Mouse (Mus musculus): Measurements from ENCODE around the gene Brd4. TPM values are rescaled to one million over a fixed set of nuclear protein-coding genes. Genes with fewer than 3 reads are reported as not detected.

Brd4 gene
- polyA plus RNA-seq, 1 experiment from 2014 or later, result 90.2 TPM

GRCm38 (mm10) chr17:32253261-32253660 is 31.3 kb downstream of the Brd4 start:
- H3K4me2 ChIP-seq (ENCODE audit: low read length), result no peak overlapping the region
- no peaks in the 10 kb centered on the region for H3K27me3 ChIP-seq (replicated peaks; ENCODE audit: control insufficient read depth, insufficient read depth, low read length)
- 97% methylated on average over 2 of the region's 2 CpGs for WGBS
- ATAC-seq (replicated peaks; ENCODE audit: low FRiP score, low TSS enrichment, low read depth) (no peak), DNase-seq (ENCODE audit: low spot score) (no peak)
- no peak overlapping the region for H3K9ac ChIP-seq (ENCODE audit: low read length)
- H3K9me3 ChIP-seq (ENCODE audit: control insufficient read depth, low read length), result no peaks in the 10 kb centered on the region
- H3K27ac ChIP-seq (ENCODE audit: low read depth), result no peak overlapping the region
- no peaks in the 10 kb centered on the region for H3K4me1 ChIP-seq (replicated peaks; ENCODE audit: control insufficient read depth, insufficient read depth, low read length)
- H3K36me3 ChIP-seq (ENCODE audit: control insufficient read depth, insufficient read depth, low read length), result 0 out of 2 replicates have a peak, but pooled peaks cover 8% of the 10 kb centered on the region
- no peak overlapping the region for H3K4me3 ChIP-seq (ENCODE audit: low read depth, low read length)

GRCm38 (mm10) chr17:32251827-32252470 is 32.6 kb downstream of the Brd4 start:
- Histone ChIP-seq H3K9me3 (ENCODE audit: control insufficient read depth, low read length) (no peaks in the 10 kb centered on the region), H3K4me2 (ENCODE audit: low read length) (no peak overlapping the region), H3K9ac (ENCODE audit: low read length) (no peak overlapping the region), H3K36me3 (ENCODE audit: control insufficient read depth, insufficient read depth, low read length) (0 out of 2 replicates have a peak, but pooled peaks cover 8% of the 10 kb centered on the region), H3K27ac (ENCODE audit: low read depth) (no peak overlapping the region), H3K4me1 (replicated peaks; ENCODE audit: control insufficient read depth, insufficient read depth, low read length) (no peaks in the 10 kb centered on the region), H3K4me3 (ENCODE audit: low read depth, low read length) (no peak overlapping the region), H3K27me3 (replicated peaks; ENCODE audit: control insufficient read depth, insufficient read depth, low read length) (no peaks in the 10 kb centered on the region)
- 47% methylated on average over 2 of the region's 2 CpGs for WGBS
- DNase-seq (ENCODE audit: low spot score) (no peak), ATAC-seq (replicated peaks; ENCODE audit: low FRiP score, low TSS enrichment, low read depth) (no peak)

GRCm38 (mm10) chr17:32250066-32250465 is 34.5 kb downstream of the Brd4 start:
- H3K9me3 ChIP-seq (ENCODE audit: control insufficient read depth, low read length), result no peaks in the 10 kb centered on the region
- H3K9ac ChIP-seq (ENCODE audit: low read length), result no peak overlapping the region
- ATAC-seq (replicated peaks; ENCODE audit: low FRiP score, low TSS enrichment, low read depth) (no peak), DNase-seq (ENCODE audit: low spot score) (no peak)
- WGBS, result 96% methylated on average over 1 of the region's 1 CpGs
- H3K4me2 ChIP-seq (ENCODE audit: low read length), result no peak overlapping the region
- no peak overlapping the region for H3K4me3 ChIP-seq (ENCODE audit: low read depth, low read length)
- H3K4me1 ChIP-seq (replicated peaks; ENCODE audit: control insufficient read depth, insufficient read depth, low read length), result no peaks in the 10 kb centered on the region
- no peaks in the 10 kb centered on the region for H3K27me3 ChIP-seq (replicated peaks; ENCODE audit: control insufficient read depth, insufficient read depth, low read length)
- H3K36me3 ChIP-seq (ENCODE audit: control insufficient read depth, insufficient read depth, low read length), result 0 out of 2 replicates have a peak, but pooled peaks cover 8% of the 10 kb centered on the region
- no peak overlapping the region for H3K27ac ChIP-seq (ENCODE audit: low read depth)

GRCm38 (mm10) chr17:32248192-32248591 is 36.3 kb downstream of the Brd4 start:
- Histone ChIP-seq H3K9me3 (ENCODE audit: control insufficient read depth, low read length) (no peaks in the 10 kb centered on the region), H3K36me3 (ENCODE audit: control insufficient read depth, insufficient read depth, low read length) (0 out of 2 replicates have a peak, but pooled peaks cover 6% of the 10 kb centered on the region), H3K9ac (ENCODE audit: low read length) (no peak overlapping the region), H3K4me3 (ENCODE audit: low read depth, low read length) (no peak overlapping the region), H3K4me1 (replicated peaks; ENCODE audit: control insufficient read depth, insufficient read depth, low read length) (0 out of 2 replicates have a peak, but pooled peaks cover 2% of the 10 kb centered on the region), H3K27ac (ENCODE audit: low read depth) (no peak overlapping the region), H3K27me3 (replicated peaks; ENCODE audit: control insufficient read depth, insufficient read depth, low read length) (no peaks in the 10 kb centered on the region), H3K4me2 (ENCODE audit: low read length) (no peak overlapping the region)
- no peak for ATAC-seq (replicated peaks; ENCODE audit: low FRiP score, low TSS enrichment, low read depth)
- WGBS, result 88% methylated on average over 1 of the region's 1 CpGs
- DNase-seq (ENCODE audit: low spot score), result no peak

- ATAC-seq (replicated peaks; ENCODE audit: low FRiP score, low TSS enrichment, low read depth), result no peak
- no peak for DNase-seq (ENCODE audit: low spot score)
Observed at GRCm38 (mm10) chr17:32247616-32248015, 36.9 kb downstream of the Brd4 start.

GRCm38 (mm10) chr17:32246117-32246516 is 38.4 kb downstream of the Brd4 start:
- no peak overlapping the region for H3K9ac ChIP-seq (ENCODE audit: low read length)
- H3K9me3 ChIP-seq (ENCODE audit: control insufficient read depth, low read length), result no peaks in the 10 kb centered on the region
- H3K36me3 ChIP-seq (ENCODE audit: control insufficient read depth, insufficient read depth, low read length), result peaks cover 11% of the 10 kb centered on the region; the same call in 1 of the 2 replicates
- DNase-seq (ENCODE audit: low spot score) (no peak), ATAC-seq (replicated peaks; ENCODE audit: low FRiP score, low TSS enrichment, low read depth) (no peak)
- no peak overlapping the region for H3K27ac ChIP-seq (ENCODE audit: low read depth)
- 0 out of 2 replicates have a peak, but pooled peaks cover 2% of the 10 kb centered on the region for H3K4me1 ChIP-seq (replicated peaks; ENCODE audit: control insufficient read depth, insufficient read depth, low read length)
- H3K4me2 ChIP-seq (ENCODE audit: low read length), result no peak overlapping the region
- no peak overlapping the region for H3K4me3 ChIP-seq (ENCODE audit: low read depth, low read length)
- no peaks in the 10 kb centered on the region for H3K27me3 ChIP-seq (replicated peaks; ENCODE audit: control insufficient read depth, insufficient read depth, low read length)
- WGBS, result 56% methylated on average over 5 of the region's 5 CpGs

More at GRCm38 (mm10) chr17:32247616-32248015, 36.9 kb downstream of the Brd4 start:
- H3K4me1 ChIP-seq (replicated peaks; ENCODE audit: control insufficient read depth, insufficient read depth, low read length), result 0 out of 2 replicates have a peak, but pooled peaks cover 2% of the 10 kb centered on the region
- no peak overlapping the region for H3K27ac ChIP-seq (ENCODE audit: low read depth)
- H3K9me3 ChIP-seq (ENCODE audit: control insufficient read depth, low read length), result no peaks in the 10 kb centered on the region
- no peak overlapping the region for H3K4me3 ChIP-seq (ENCODE audit: low read depth, low read length)
- no peak overlapping the region for H3K9ac ChIP-seq (ENCODE audit: low read length)
- H3K27me3 ChIP-seq (replicated peaks; ENCODE audit: control insufficient read depth, insufficient read depth, low read length), result no peaks in the 10 kb centered on the region
- H3K36me3 ChIP-seq (ENCODE audit: control insufficient read depth, insufficient read depth, low read length), result 0 out of 2 replicates have a peak, but pooled peaks cover 3% of the 10 kb centered on the region
- 96% methylated on average over 1 of the region's 1 CpGs for WGBS
- no peak overlapping the region for H3K4me2 ChIP-seq (ENCODE audit: low read length)

GRCm38 (mm10) chr17:32240881-32241531 is 43.5 kb downstream of the Brd4 start:
- H3K9ac ChIP-seq (ENCODE audit: low read length), result no peak overlapping the region
- no peak overlapping the region for H3K4me3 ChIP-seq (ENCODE audit: low read depth, low read length)
- no peaks in the 10 kb centered on the region for H3K27me3 ChIP-seq (replicated peaks; ENCODE audit: control insufficient read depth, insufficient read depth, low read length)
- H3K9me3 ChIP-seq (ENCODE audit: control insufficient read depth, low read length), result no peaks in the 10 kb centered on the region
- WGBS, result 95% methylated on average over 2 of the region's 2 CpGs
- H3K4me2 ChIP-seq (ENCODE audit: low read length), result no peak overlapping the region
- peaks cover 13% of the 10 kb centered on the region; the same call in 1 of the 2 replicates for H3K36me3 ChIP-seq (ENCODE audit: control insufficient read depth, insufficient read depth, low read length)
- no peak for DNase-seq (ENCODE audit: low spot score)
- H3K27ac ChIP-seq (ENCODE audit: low read depth), result no peak overlapping the region
- ATAC-seq (replicated peaks; ENCODE audit: low FRiP score, low TSS enrichment, low read depth), result no peak
- 0 out of 2 replicates have a peak, but pooled peaks cover 2% of the 10 kb centered on the region for H3K4me1 ChIP-seq (replicated peaks; ENCODE audit: control insufficient read depth, insufficient read depth, low read length)

GRCm38 (mm10) chr17:32238589-32238988 is 45.9 kb downstream of the Brd4 start:
- peaks cover 13% of the 10 kb centered on the region; the same call in 1 of the 2 replicates for H3K36me3 ChIP-seq (ENCODE audit: control insufficient read depth, insufficient read depth, low read length)
- no peaks in the 10 kb centered on the region for H3K27me3 ChIP-seq (replicated peaks; ENCODE audit: control insufficient read depth, insufficient read depth, low read length)
- H3K4me3 ChIP-seq (ENCODE audit: low read depth, low read length), result no peak overlapping the region
- no peak overlapping the region for H3K4me2 ChIP-seq (ENCODE audit: low read length)
- no peaks in the 10 kb centered on the region for H3K4me1 ChIP-seq (replicated peaks; ENCODE audit: control insufficient read depth, insufficient read depth, low read length)
- no peak for ATAC-seq (replicated peaks; ENCODE audit: low FRiP score, low TSS enrichment, low read depth)
- no peak for DNase-seq (ENCODE audit: low spot score)
- no peak overlapping the region for H3K27ac ChIP-seq (ENCODE audit: low read depth)
- WGBS, result 78% methylated on average over 1 of the region's 1 CpGs
- H3K9me3 ChIP-seq (ENCODE audit: control insufficient read depth, low read length), result no peaks in the 10 kb centered on the region
- no peak overlapping the region for H3K9ac ChIP-seq (ENCODE audit: low read length)

Data from intestine, embryonic 14.5 days (tissue).